Mouse (Mus musculus) hindbrain, embryonic 16.5 days (tissue): ENCODE measurements at regions not wholly inside any gene's neighbourhood (a gene's known extent, or its start where the extent isn't known, plus 50 kb on each side); places are given as distances from the start of the nearest gene placed in this dataset.

ENCODE experiments used
- ATAC-seq: fragments of 200-750 bp; cut with Nextera tagmentation; 2 replicates; pipeline ENCODE4 v1.8.0; 2017; ENCODE audit warnings: moderate TSS enrichment, moderate library complexity
- H3K27ac ChIP-seq: fragments of 300-500 bp; sonication (generic); 2 replicates; pipeline ENCODE4 v1.5.1; 2014; ENCODE audit warnings: low read depth, mild to moderate bottlenecking, control low read depth, low read length, moderate library complexity
- H3K27me3 ChIP-seq: fragments of 300-500 bp; sonication (generic); replicated peaks from 2 replicates; pipeline ENCODE4 v1.6.1; 2014; ENCODE audit warnings: low read length; ENCODE audit not compliant: control insufficient read depth, insufficient read depth
- H3K36me3 ChIP-seq: fragments of 300-500 bp; sonication (generic); 2 replicates; pipeline ENCODE4 v1.6.1; 2014; ENCODE audit warnings: mild to moderate bottlenecking, low read length, moderate library complexity, mixed read lengths; ENCODE audit not compliant: control insufficient read depth, insufficient read depth
- H3K4me1 ChIP-seq: fragments of 300-500 bp; sonication (generic); 2 replicates; pipeline ENCODE4 v1.6.1; 2014; ENCODE audit warnings: low read depth, low read length; ENCODE audit not compliant: control insufficient read depth, insufficient read depth
- H3K4me2 ChIP-seq: fragments of 300-500 bp; sonication (generic); 2 replicates; pipeline ENCODE4 v1.6.1; 2014; ENCODE audit warnings: mild to moderate bottlenecking, low read length, control low read depth, moderate library complexity
- H3K4me3 ChIP-seq: fragments of 300-500 bp; sonication (generic); 2 replicates; pipeline ENCODE4 v1.5.1; 2014; ENCODE audit warnings: mild to moderate bottlenecking, low read length, control low read depth, moderate library complexity
- H3K9ac ChIP-seq: fragments of 300-500 bp; sonication (generic); 2 replicates; pipeline ENCODE4 v1.6.1; 2014; ENCODE audit warnings: low read depth, mild to moderate bottlenecking, control low read depth, low read length, moderate library complexity
- H3K9me3 ChIP-seq: fragments of 300-500 bp; sonication (generic); 2 replicates; pipeline ENCODE4 v1.6.1; 2014; ENCODE audit warnings: mild to moderate bottlenecking, low read length, moderate library complexity; ENCODE audit not compliant: control insufficient read depth
- whole genome bisulfite sequencing: fragments of 180-500 bp; shearing (Covaris S2); extraction: QIAGEN DNeasy Blood & Tissue Kit; methylation state at CpG from one replicate; pipeline ENCODE4 v1.1.7; 2014; 5-methylcytosine and 5-hydroxymethylcytosine counted together

DNA sequence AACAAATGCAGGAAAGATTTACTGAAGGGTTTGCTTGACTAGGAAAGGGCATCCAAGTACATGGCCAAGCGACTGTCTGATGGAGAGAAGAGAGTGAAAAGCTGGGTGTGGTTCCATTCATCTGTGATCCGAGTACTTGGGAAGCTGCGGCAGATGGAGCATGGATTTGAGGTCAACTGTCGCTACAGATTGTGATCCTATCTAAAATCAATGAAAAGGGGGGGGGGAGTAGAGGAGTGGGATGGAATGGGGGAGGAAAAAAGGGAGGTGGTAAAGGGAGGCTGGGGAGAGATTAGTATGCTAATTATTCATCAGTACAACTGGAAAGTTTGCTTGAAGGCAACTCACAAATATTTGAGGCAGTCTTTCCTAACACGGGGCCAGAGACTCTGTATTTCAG is 213.4 kb downstream of the Dyrk2 start:
- WGBS: 73% methylated on average over 5 of the region's 5 CpGs
- H3K27me3 ChIP-seq: no peaks in the 10 kb centered on the region
- H3K4me1 ChIP-seq: no peaks in the 10 kb centered on the region
- no peak overlapping the region for H3K4me3 ChIP-seq
- H3K9me3 ChIP-seq: no peaks in the 10 kb centered on the region
- no peaks in the 10 kb centered on the region for H3K36me3 ChIP-seq
- no peak overlapping the region for H3K9ac ChIP-seq
- H3K4me2 ChIP-seq: no peak overlapping the region
- no peak overlapping the region for H3K27ac ChIP-seq
- no peak for ATAC-seq

DNA sequence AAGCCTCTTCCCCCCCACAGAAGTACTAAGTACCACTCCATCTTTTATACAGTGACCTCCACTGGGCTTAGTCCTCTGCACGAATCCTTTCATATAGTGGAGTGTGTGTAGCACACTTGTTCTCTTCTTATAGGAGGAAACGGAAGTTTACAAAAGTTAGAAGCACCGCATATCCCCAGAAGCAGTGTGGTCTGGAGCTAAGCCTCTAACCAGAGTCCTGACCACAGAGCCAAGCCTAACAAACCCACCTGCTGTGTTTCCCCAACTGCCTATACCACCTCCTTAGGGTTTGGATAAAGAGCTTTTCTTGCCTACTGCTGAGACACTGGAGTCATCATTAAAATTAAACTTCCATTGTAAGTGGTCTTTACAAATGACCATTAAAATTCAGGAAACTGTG is 204.0 kb downstream of the Dyrk2 start:
- 61% methylated on average over 3 of the region's 3 CpGs for WGBS
- H3K4me3 ChIP-seq: no peak overlapping the region
- no peak overlapping the region for H3K9ac ChIP-seq
- H3K27me3 ChIP-seq: no peaks in the 10 kb centered on the region
- H3K9me3 ChIP-seq: no peaks in the 10 kb centered on the region
- no peaks in the 10 kb centered on the region for H3K4me1 ChIP-seq
- no peak overlapping the region for H3K27ac ChIP-seq
- H3K4me2 ChIP-seq: no peak overlapping the region
- H3K36me3 ChIP-seq: no peaks in the 10 kb centered on the region
- ATAC-seq: no peak

DNA sequence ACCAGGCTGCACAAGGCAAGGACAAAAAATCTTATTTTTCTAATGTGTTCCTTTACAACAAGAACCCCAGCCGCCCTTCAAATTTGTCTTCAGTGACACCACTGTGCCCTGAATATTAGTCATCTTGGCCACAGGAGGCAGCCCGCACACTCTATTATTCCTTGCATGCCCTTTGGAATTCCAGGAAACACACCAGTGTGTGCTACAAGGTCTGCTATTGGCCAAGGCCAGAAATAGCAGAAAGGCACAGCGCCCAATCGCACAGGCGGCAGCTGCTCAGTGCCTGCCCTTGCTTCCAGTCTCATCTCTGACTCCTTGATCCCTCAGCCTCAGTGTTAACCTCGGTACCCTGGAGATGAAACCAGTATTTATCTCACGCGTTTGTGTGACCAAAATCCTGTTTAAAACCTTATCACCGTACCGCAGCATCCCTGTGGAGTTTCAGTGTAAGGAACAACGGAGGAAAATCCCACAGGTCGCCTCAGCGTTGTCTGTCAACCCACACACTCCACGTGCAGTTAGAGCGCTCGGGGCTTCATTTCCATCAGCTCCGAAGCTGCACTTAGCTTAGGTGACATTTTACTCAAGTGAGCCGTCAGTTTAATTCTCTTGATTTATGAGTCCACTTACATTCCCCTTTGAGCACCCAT is 194.1 kb downstream of the Dyrk2 start:
- Histone ChIP-seq H3K27ac (no peak overlapping the region), H3K36me3 (no peaks in the 10 kb centered on the region), H3K9me3 (peaks cover 3% of the 10 kb centered on the region), H3K4me2 (peak overlapping the region; percentile 48), H3K27me3 (no peaks in the 10 kb centered on the region), H3K9ac (no peak overlapping the region), H3K4me1 (peaks cover 4% of the 10 kb centered on the region; the same call in 1 of the 2 replicates), H3K4me3 (peak overlapping the region; percentile 5; the same call in 1 of the 2 replicates)
- ATAC-seq: peak; percentile 93
- WGBS: 39% methylated on average over 18 of the region's 18 CpGs

- Histone ChIP-seq H3K4me1 (peaks cover 4% of the 10 kb centered on the region; the same call in 1 of the 2 replicates), H3K27me3 (no peaks in the 10 kb centered on the region), H3K27ac (no peak overlapping the region), H3K4me3 (no peak overlapping the region), H3K36me3 (no peaks in the 10 kb centered on the region), H3K4me2 (no peak overlapping the region), H3K9me3 (no peaks in the 10 kb centered on the region), H3K9ac (no peak overlapping the region)
- ATAC-seq: no peak
- WGBS: 60% methylated on average over 12 of the region's 12 CpGs
Observed at GRCm38 (mm10) chr10:118678750-118679418, 191.1 kb downstream of the Dyrk2 start.

DNA sequence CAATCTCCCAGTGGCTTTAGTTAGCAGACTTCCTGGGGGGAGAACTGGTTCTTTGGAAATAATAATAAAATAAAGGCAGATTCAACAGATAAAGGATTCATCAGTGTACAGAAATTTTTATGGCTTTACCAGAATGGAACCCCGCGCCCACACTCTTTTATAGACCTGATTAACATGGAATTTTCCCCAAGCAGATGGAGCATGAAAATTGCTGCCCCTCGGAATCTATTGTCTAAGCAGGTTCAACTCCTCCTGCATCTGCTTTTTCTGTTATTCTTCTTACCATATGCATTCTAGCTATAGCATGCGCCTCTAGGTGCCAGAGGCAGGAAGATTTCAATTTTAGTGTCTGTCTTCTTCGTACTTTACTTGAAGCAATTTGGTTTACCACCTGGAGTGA is 190.5 kb downstream of the Dyrk2 start:
- H3K4me1 ChIP-seq: peaks cover 4% of the 10 kb centered on the region; the same call in 1 of the 2 replicates
- no peak overlapping the region for H3K9ac ChIP-seq
- ATAC-seq: no peak
- no peaks in the 10 kb centered on the region for H3K27me3 ChIP-seq
- H3K4me3 ChIP-seq: no peak overlapping the region
- H3K36me3 ChIP-seq: no peaks in the 10 kb centered on the region
- H3K27ac ChIP-seq: no peak overlapping the region
- H3K9me3 ChIP-seq: no peaks in the 10 kb centered on the region
- no peak overlapping the region for H3K4me2 ChIP-seq
- WGBS: 49% methylated on average over 5 of the region's 5 CpGs

DNA sequence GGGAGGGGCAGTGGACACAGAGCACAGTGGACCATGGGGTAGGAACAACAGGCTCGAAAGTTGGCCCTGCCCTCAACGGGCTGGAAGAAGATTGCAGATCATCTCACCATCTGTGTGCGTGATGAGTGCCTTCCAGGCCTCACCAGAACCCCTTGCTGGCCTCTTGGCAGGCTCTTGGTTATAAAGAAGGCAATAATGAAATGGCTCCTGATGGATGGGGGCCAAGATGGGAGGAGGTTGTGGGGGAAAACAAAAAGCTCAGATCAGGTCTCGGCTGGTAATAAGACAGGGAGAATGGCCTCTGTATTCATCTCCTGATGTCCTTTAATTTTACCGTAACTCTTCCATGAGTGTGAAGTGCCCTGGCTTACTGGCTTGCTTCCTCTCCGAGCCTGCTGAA is 189.1 kb downstream of the Dyrk2 start:
- Histone ChIP-seq H3K4me2 (no peak overlapping the region), H3K4me3 (no peak overlapping the region), H3K27me3 (no peaks in the 10 kb centered on the region), H3K9ac (no peak overlapping the region), H3K9me3 (no peaks in the 10 kb centered on the region), H3K27ac (no peak overlapping the region), H3K4me1 (peaks cover 4% of the 10 kb centered on the region; the same call in 1 of the 2 replicates), H3K36me3 (no peaks in the 10 kb centered on the region)
- 56% methylated on average over 6 of the region's 6 CpGs for WGBS
- ATAC-seq: no peak

DNA sequence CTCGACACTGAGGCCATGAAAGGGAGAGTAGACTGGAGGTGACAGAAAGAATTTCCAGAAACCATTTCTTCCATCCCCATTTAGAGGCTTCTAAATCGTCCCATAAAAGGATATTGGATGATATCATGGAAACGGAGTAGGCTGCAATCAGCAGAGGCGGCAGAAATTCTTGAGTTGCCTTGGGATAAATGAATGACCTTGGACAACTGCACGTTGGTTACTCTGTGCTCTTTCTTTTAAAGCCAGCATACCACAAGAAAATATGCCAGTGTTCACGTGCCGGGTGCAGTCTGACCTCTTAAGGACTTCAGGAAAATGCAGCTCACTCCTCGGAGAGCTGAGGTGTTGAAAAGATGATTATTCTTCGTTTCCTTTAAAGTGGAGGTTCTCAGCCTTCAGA is 186.7 kb downstream of the Dyrk2 start:
- Histone ChIP-seq H3K27me3 (no peaks in the 10 kb centered on the region), H3K9ac (no peak overlapping the region), H3K36me3 (no peaks in the 10 kb centered on the region), H3K4me3 (no peak overlapping the region), H3K27ac (no peak overlapping the region), H3K4me2 (no peak overlapping the region), H3K4me1 (no peaks in the 10 kb centered on the region), H3K9me3 (no peaks in the 10 kb centered on the region)
- WGBS: 85% methylated on average over 9 of the region's 9 CpGs
- no peak for ATAC-seq

DNA sequence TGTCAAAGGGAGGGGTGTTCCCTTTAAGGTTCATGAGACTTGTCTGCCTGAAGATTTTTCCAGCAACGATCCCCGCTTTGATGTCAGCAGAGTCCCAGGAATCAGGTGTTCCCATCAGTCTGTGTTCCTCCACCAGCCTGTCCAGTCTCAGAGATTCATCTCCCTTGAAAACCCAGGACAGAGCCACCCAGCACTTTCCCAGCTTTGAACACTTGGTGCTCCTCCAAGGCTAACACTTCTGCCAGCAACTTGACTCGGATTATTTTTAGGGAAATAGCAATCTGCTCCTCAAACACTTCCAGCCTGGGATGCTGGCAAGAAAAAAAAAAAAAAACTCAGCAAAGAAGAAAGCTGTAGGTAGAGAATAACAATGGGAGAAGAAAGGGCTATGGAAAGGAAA is 170.7 kb downstream of the Dyrk2 start:
- WGBS: 87% methylated on average over 3 of the region's 3 CpGs
- H3K27ac ChIP-seq: no peak overlapping the region
- no peak overlapping the region for H3K9ac ChIP-seq
- no peaks in the 10 kb centered on the region for H3K9me3 ChIP-seq
- H3K4me3 ChIP-seq: no peak overlapping the region
- no peaks in the 10 kb centered on the region for H3K27me3 ChIP-seq
- no peaks in the 10 kb centered on the region for H3K4me1 ChIP-seq
- no peak for ATAC-seq
- no peak overlapping the region for H3K4me2 ChIP-seq
- H3K36me3 ChIP-seq: no peaks in the 10 kb centered on the region

DNA sequence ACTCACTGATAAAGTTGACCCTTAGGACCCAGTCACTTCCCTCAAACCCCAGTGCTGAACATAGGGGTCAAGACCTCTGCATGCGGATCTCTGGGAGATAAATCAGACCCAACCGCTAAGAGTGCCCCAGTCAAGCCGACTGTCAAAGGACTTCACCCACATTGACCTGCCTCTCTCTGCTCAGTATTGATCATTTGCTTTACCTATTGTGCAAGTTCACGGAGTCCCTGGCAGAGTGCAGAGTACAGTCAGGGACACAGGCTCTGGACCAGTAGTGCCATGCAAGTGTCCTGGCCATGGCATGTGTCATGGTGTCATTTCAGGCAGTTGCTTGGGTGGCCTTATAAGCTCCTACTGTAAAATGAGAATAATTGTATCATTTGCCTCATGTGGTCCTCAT is 169.9 kb downstream of the Dyrk2 start:
- 91% methylated on average over 4 of the region's 4 CpGs for WGBS

More for the DNA sequence above, 169.9 kb downstream of the Dyrk2 start:
- no peak for ATAC-seq
- no peaks in the 10 kb centered on the region for H3K4me1 ChIP-seq
- H3K27ac ChIP-seq: no peak overlapping the region
- H3K27me3 ChIP-seq: no peaks in the 10 kb centered on the region
- H3K4me2 ChIP-seq: no peak overlapping the region
- no peaks in the 10 kb centered on the region for H3K36me3 ChIP-seq
- H3K9me3 ChIP-seq: no peaks in the 10 kb centered on the region
- no peak overlapping the region for H3K9ac ChIP-seq
- no peak overlapping the region for H3K4me3 ChIP-seq
